Mouse (Mus musculus): ENCODE measurements at regions not wholly inside any gene's neighbourhood (a gene's known extent, or its start where the extent isn't known, plus 50 kb on each side); places are given as distances from the start of the nearest gene placed in this dataset.

- DNase-seq (ENCODE audit: low spot score in 2 of 2), result no peak
These were observed 547.4 kb downstream of the Insc start for GRCm38 (mm10) chr7:115290801-115291417.

GRCm38 (mm10) chr7:115294655-115295230 is 551.2 kb downstream of the Insc start:
- no peak for DNase-seq (ENCODE audit: low spot score in 2 of 2)

- no peak for DNase-seq (ENCODE audit: low spot score in 2 of 2)
These were observed 556.7 kb downstream of the Insc start for GRCm38 (mm10) chr7:115300241-115300640.

GRCm38 (mm10) chr7:115308377-115308776 is 564.9 kb downstream of the Insc start:
- no peak for DNase-seq (ENCODE audit: low spot score in 2 of 2)

- no peak for DNase-seq (ENCODE audit: low spot score in 2 of 2)
These were observed 567.1 kb downstream of the Insc start for GRCm38 (mm10) chr7:115310400-115311225.

- DNase-seq (ENCODE audit: low spot score in 2 of 2), result no peak
These were observed 576.0 kb downstream of the Insc start for GRCm38 (mm10) chr7:115319504-115319903.

GRCm38 (mm10) chr7:115322989-115323388 is 579.5 kb downstream of the Insc start:
- no peak for DNase-seq (ENCODE audit: low spot score in 2 of 2)

GRCm38 (mm10) chr7:115328300-115328699 is 584.8 kb downstream of the Insc start:
- no peak for DNase-seq (ENCODE audit: low spot score in 2 of 2)

- no peak for DNase-seq (ENCODE audit: low spot score in 2 of 2)
These were observed 588.2 kb downstream of the Insc start for GRCm38 (mm10) chr7:115331698-115332097.

GRCm38 (mm10) chr7:115333046-115333577 is 589.6 kb downstream of the Insc start:
- DNase-seq (ENCODE audit: low spot score in 2 of 2), result no peak

- DNase-seq (ENCODE audit: low spot score in 2 of 2), result no peak
These were observed 591.6 kb downstream of the Insc start for GRCm38 (mm10) chr7:115335051-115335450.

GRCm38 (mm10) chr7:115340155-115340554 is 596.7 kb downstream of the Insc start:
- DNase-seq (ENCODE audit: low spot score in 2 of 2), result no peak

GRCm38 (mm10) chr7:115341007-115341406 is 597.5 kb downstream of the Insc start:
- DNase-seq (ENCODE audit: low spot score in 2 of 2), result no peak

GRCm38 (mm10) chr7:115345749-115346148 is 602.3 kb downstream of the Insc start:
- DNase-seq (ENCODE audit: low spot score in 2 of 2), result no peak

- no peak for DNase-seq (ENCODE audit: low spot score in 2 of 2)
These were observed 615.2 kb downstream of the Insc start for GRCm38 (mm10) chr7:115358711-115359110.

GRCm38 (mm10) chr7:115360142-115360541 is 616.6 kb downstream of the Insc start:
- no peak for DNase-seq (ENCODE audit: low spot score in 2 of 2)

GRCm38 (mm10) chr7:115362117-115362516 is 618.6 kb downstream of the Insc start:
- no peak for DNase-seq (ENCODE audit: low spot score in 2 of 2)

- DNase-seq (ENCODE audit: low spot score in 2 of 2), result peak; percentile 33 to 79
These were observed 623.4 kb downstream of the Insc start for GRCm38 (mm10) chr7:115366910-115367309.

GRCm38 (mm10) chr7:115371143-115371542 is 627.6 kb downstream of the Insc start:
- DNase-seq (ENCODE audit: low spot score in 2 of 2), result no peak

GRCm38 (mm10) chr7:115372921-115373320 is 629.4 kb downstream of the Insc start:
- DNase-seq (ENCODE audit: low spot score in 2 of 2), result no peak

GRCm38 (mm10) chr7:115373781-115374533 is 630.5 kb downstream of the Insc start:
- DNase-seq (ENCODE audit: low spot score in 2 of 2), result no peak

GRCm38 (mm10) chr7:115376067-115376466 is 632.6 kb downstream of the Insc start:
- no peak for DNase-seq (ENCODE audit: low spot score in 2 of 2)
